Mouse (Mus musculus): ENCODE results near the gene Meiob. TPM values are rescaled to one million over a fixed set of nuclear protein-coding genes. Genes with fewer than 3 reads are reported as not detected.
A peak's percentile ranks its signal among the peaks of the same experiment; 100 is the strongest.

Meiob gene
- polyA plus RNA-seq, 1 experiment from 2014 or later, result not detected

GRCm38 (mm10) chr17:24885356-24886133, 81.5 kb downstream of the Meiob start:
- peaks cover 14% of the 10 kb centered on the region for H3K4me1 ChIP-seq (ENCODE audit: control insufficient read depth, insufficient read depth, low read length)
- DNase-seq (ENCODE audit: low spot score), result no peak
- ATAC-seq (ENCODE audit: insufficient read depth, low FRiP score, low TSS enrichment), result no peak
- 24% methylated on average over 22 of the region's 22 CpGs for WGBS
- peak overlapping the region; percentile 86 for H3K4me2 ChIP-seq (ENCODE audit: low read depth)
- H3K4me3 ChIP-seq (ENCODE audit: low read depth, low read length), result peak overlapping the region; percentile 64
- peak overlapping the region; percentile 61 for H3K9ac ChIP-seq (ENCODE audit: low read length)
- H3K36me3 ChIP-seq (ENCODE audit: control insufficient read depth, insufficient read depth, low read length), result peaks cover 7% of the 10 kb centered on the region
- H3K27ac ChIP-seq (ENCODE audit: low read depth, low read length), result no peak overlapping the region
- no peaks in the 10 kb centered on the region for H3K27me3 ChIP-seq (ENCODE audit: control insufficient read depth, insufficient read depth, low read length)
- H3K9me3 ChIP-seq (ENCODE audit: control insufficient read depth, low read length), result no peaks in the 10 kb centered on the region

DNA sequence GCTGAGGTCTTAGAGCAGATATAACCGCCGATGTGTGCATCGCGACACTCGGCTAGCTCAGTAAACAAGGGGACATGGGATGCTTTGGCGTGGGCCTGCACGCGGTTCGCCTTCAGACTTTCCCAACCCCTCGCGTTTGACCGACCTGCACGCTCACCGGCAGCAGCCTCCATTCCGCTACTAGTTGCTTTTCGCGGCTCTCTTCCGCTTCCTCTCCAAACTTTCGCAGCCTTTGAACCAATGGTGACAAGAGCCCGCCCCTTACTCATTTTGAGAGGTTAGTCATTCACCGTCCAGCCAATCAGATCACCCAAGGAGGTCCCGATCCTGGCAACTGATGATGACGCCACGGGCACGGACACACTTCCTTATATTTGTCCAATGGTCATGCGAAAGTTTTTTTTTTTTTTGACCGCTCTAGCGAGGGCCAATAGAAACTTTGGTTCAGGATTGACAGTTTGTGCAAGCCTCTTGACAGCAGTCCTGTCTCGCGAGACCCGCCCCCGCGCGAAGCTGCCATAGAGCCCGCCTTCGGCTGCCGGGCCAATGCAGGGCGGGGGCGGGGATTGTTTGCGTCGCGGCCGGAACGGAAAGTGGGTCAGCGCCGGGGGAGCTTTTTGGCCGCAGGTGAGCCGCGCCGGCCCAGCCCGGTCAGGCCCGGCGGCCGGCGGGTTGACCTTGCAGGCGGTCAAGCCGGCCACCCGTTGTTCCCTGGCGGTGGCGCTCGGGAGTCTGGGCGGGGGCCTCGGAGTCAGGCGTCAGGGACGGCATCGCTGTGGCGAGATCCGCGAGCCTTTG, 82.2 kb downstream of the Meiob start, which contains the start of the genes Nubp2 and Spsb3:
Nubp2 (minus strand) TSS at position 216 of the 798 bp plus-strand sequence.
Spsb3 (plus strand) TSS at position 510 of the 798 bp plus-strand sequence.
- peaks cover 11% of the 10 kb centered on the region for H3K36me3 ChIP-seq (ENCODE audit: control insufficient read depth, insufficient read depth, low read length)
- peak; percentile 94 for ATAC-seq (ENCODE audit: insufficient read depth, low FRiP score, low TSS enrichment)

DNA sequence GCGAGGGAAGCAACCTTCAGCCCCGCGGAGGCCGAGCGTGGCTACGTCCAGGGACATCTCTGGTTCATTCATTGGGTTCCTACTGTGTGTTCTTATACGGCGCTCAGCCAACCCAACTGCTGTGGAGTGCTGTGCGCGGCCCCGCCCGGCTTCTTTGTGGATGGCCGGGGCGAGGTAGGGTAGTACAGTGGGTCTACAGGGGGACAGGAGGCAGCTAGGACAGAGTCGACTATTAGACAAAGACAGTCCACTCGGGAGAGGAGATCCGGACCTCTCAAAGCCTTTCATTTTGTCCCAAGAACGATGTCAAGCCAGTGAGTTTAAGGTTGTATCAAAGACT, 82.8 kb downstream of the Meiob start:
- Histone ChIP-seq H3K4me2 (ENCODE audit: low read depth) (peak overlapping the region; percentile 92), H3K9me3 (ENCODE audit: control insufficient read depth, low read length) (no peaks in the 10 kb centered on the region), H3K4me1 (ENCODE audit: control insufficient read depth, insufficient read depth, low read length) (peaks cover 14% of the 10 kb centered on the region), H3K4me3 (ENCODE audit: low read depth, low read length) (peak overlapping the region; percentile 88), H3K27ac (ENCODE audit: low read depth, low read length) (0 out of 2 replicates have a peak overlapping the region, but pooled peaks have one; percentile 34), H3K9ac (ENCODE audit: low read length) (peak overlapping the region; percentile 87), H3K27me3 (ENCODE audit: control insufficient read depth, insufficient read depth, low read length) (no peaks in the 10 kb centered on the region), H3K36me3 (ENCODE audit: control insufficient read depth, insufficient read depth, low read length) (peaks cover 12% of the 10 kb centered on the region)
- DNase-seq (ENCODE audit: low spot score) (no peak), ATAC-seq (ENCODE audit: insufficient read depth, low FRiP score, low TSS enrichment) (peak; percentile 29)
- 1% methylated on average over 18 of the region's 18 CpGs for WGBS

More for the DNA sequence above, 82.2 kb downstream of the Meiob start, which contains the start of the genes Nubp2 and Spsb3:
- Histone ChIP-seq H3K9me3 (ENCODE audit: control insufficient read depth, low read length) (no peaks in the 10 kb centered on the region), H3K4me3 (ENCODE audit: low read depth, low read length) (peak within 1 kb of the TSS; percentile 88), H3K4me2 (ENCODE audit: low read depth) (peak within 1 kb of the TSS; percentile 92), H3K27ac (ENCODE audit: low read depth, low read length) (0 out of 2 replicates have a peak within 1 kb of the TSS, but pooled peaks have one; percentile 34), H3K27me3 (ENCODE audit: control insufficient read depth, insufficient read depth, low read length) (no peaks in the 10 kb centered on the region), H3K4me1 (ENCODE audit: control insufficient read depth, insufficient read depth, low read length) (peaks cover 14% of the 10 kb centered on the region), H3K9ac (ENCODE audit: low read length) (peak within 1 kb of the TSS; percentile 87)
- under 1% methylated on average over 62 of the region's 69 CpGs for WGBS
- peak; percentile 96 for DNase-seq (ENCODE audit: low spot score)

DNA sequence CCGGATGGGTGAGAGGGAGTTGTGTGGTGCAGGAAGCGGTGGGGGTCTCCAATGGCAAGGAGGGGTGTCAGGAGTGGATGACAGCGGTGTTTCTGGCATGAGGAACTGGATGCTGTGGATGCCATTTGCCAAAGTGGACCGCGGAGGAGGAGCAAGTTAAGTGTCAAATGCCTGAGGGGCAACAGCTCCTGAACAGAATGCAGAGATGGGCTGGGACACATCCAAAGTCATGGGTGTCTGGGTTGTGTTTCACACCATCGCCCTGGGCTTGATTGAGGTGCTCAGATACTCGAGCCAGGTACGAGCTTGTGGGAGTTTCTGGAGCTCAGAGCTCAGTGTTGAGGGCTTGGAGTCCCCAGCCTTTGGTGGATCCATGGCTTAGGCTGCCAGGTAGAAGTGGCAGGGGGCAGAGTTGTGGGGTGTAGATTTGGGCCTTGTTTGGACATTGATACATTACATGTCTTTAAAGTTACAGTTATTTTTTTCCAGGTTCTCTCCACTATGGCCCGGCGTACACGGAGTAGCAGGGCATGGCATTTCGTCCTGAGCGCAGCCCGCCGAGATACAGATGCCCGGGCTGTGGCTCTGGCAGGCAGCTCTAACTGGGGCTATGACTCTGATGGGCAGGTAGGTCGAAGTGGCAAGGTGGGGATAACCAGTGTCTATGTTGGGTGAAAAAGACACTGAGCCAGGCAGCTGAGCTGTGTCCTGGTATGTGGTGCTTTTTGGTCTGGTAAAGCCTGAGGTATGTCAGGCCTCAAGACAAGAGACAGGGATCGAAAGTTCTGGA, 83.4 kb downstream of the Meiob start:
- no peaks in the 10 kb centered on the region for H3K9me3 ChIP-seq (ENCODE audit: control insufficient read depth, low read length)
- 73% methylated on average over 18 of the region's 18 CpGs for WGBS
- H3K4me1 ChIP-seq (ENCODE audit: control insufficient read depth, insufficient read depth, low read length), result peaks cover 14% of the 10 kb centered on the region
- peak overlapping the region; percentile 92 for H3K4me2 ChIP-seq (ENCODE audit: low read depth)
- H3K27me3 ChIP-seq (ENCODE audit: control insufficient read depth, insufficient read depth, low read length), result no peaks in the 10 kb centered on the region
- peaks cover 12% of the 10 kb centered on the region for H3K36me3 ChIP-seq (ENCODE audit: control insufficient read depth, insufficient read depth, low read length)
- ATAC-seq (ENCODE audit: insufficient read depth, low FRiP score, low TSS enrichment) (no peak), DNase-seq (ENCODE audit: low spot score) (no peak)
- peak overlapping the region; percentile 88 for H3K4me3 ChIP-seq (ENCODE audit: low read depth, low read length)
- peak overlapping the region; percentile 87 for H3K9ac ChIP-seq (ENCODE audit: low read length)
- 0 out of 2 replicates have a peak overlapping the region, but pooled peaks have one; percentile 34 for H3K27ac ChIP-seq (ENCODE audit: low read depth, low read length)

DNA sequence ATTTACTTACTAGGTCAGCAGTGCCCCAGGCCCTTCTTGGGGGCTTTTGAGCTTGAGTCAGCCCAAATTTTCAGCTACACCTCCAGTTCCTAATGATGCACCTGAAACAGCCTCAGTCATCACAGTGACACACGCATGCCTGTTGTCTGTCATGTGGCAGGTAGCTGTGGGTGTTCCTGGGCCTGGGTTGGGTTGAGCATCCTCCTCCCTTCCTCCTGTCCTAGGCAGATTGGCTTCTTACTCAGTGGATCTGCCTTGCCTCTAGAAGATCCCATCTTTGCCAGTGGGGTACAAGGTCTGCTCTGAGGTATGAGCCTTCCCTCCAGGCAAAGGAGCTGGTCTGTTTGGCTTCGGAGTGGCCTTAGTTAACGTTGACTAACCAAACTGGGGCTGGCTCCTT, 84.8 kb downstream of the Meiob start:
- no peak for DNase-seq (ENCODE audit: low spot score)
- Histone ChIP-seq H3K27ac (ENCODE audit: low read depth, low read length) (no peak overlapping the region), H3K9ac (ENCODE audit: low read length) (no peak overlapping the region), H3K9me3 (ENCODE audit: control insufficient read depth, low read length) (no peaks in the 10 kb centered on the region), H3K27me3 (ENCODE audit: control insufficient read depth, insufficient read depth, low read length) (no peaks in the 10 kb centered on the region), H3K4me2 (ENCODE audit: low read depth) (no peak overlapping the region), H3K4me1 (ENCODE audit: control insufficient read depth, insufficient read depth, low read length) (peaks cover 15% of the 10 kb centered on the region), H3K4me3 (ENCODE audit: low read depth, low read length) (no peak overlapping the region), H3K36me3 (ENCODE audit: control insufficient read depth, insufficient read depth, low read length) (peaks cover 10% of the 10 kb centered on the region)
- 92% methylated on average over 3 of the region's 3 CpGs for WGBS
- no peak for ATAC-seq (ENCODE audit: insufficient read depth, low FRiP score, low TSS enrichment)

Other genes starting within 250 kb of the Meiob start
- 61.9 and 69.2 TPM in 2 replicates for gene Tsc2, start 171.7 kb upstream of the Meiob start, polyA plus RNA-seq (2014; fragmentation: Nextera tagmentation; extraction: Ambion mirVana)
- 13.8 and 15.7 TPM in 2 replicates for gene Nthl1, start 171.6 kb upstream of the Meiob start, polyA plus RNA-seq (2014; fragmentation: Nextera tagmentation; extraction: Ambion mirVana)
- gene Slc9a3r2, start 154.0 kb upstream of the Meiob start, polyA plus RNA-seq (2014; fragmentation: Nextera tagmentation; extraction: Ambion mirVana), result 36.7 and 38.8 TPM in 2 replicates
- gene Npw, start 145.8 kb upstream of the Meiob start, polyA plus RNA-seq (2014; fragmentation: Nextera tagmentation; extraction: Ambion mirVana), result not detected in 2 replicates
- 31.8 and 35.7 TPM in 2 replicates for gene Zfp598, start 134.6 kb upstream of the Meiob start, polyA plus RNA-seq (2014; fragmentation: Nextera tagmentation; extraction: Ambion mirVana)
- 14.6 and 18.1 TPM in 2 replicates for gene Syngr3, start 114.3 kb upstream of the Meiob start, polyA plus RNA-seq (2014; fragmentation: Nextera tagmentation; extraction: Ambion mirVana)
- gene Gfer, start 108.1 kb upstream of the Meiob start, polyA plus RNA-seq (2014; fragmentation: Nextera tagmentation; extraction: Ambion mirVana), result 50.8 and 53.0 TPM in 2 replicates
- gene Noxo1, start 108.1 kb upstream of the Meiob start, polyA plus RNA-seq (2014; fragmentation: Nextera tagmentation; extraction: Ambion mirVana), result 1.5 and 1.8 TPM in 2 replicates
- gene Tbl3, start 96.6 kb upstream of the Meiob start, polyA plus RNA-seq (2014; fragmentation: Nextera tagmentation; extraction: Ambion mirVana), result 110 and 131 TPM in 2 replicates
- 0.57 TPM in 1 of 2 replicates, not detected in the other for gene Rnf151, start 86.2 kb upstream of the Meiob start, polyA plus RNA-seq (2014; fragmentation: Nextera tagmentation; extraction: Ambion mirVana)
- gene Rps2, start 86.2 kb upstream of the Meiob start, polyA plus RNA-seq (2014; fragmentation: Nextera tagmentation; extraction: Ambion mirVana), result 1,370 and 1,378 TPM in 2 replicates
- gene Ndufb10, start 79.8 kb upstream of the Meiob start, polyA plus RNA-seq (2014; fragmentation: Nextera tagmentation; extraction: Ambion mirVana), result 213 and 214 TPM in 2 replicates
- not detected in 2 replicates for gene Rpl3l, start 76.5 kb upstream of the Meiob start, polyA plus RNA-seq (2014; fragmentation: Nextera tagmentation; extraction: Ambion mirVana)
- 25.5 and 27.2 TPM in 2 replicates for gene Msrb1, start 67.6 kb upstream of the Meiob start, polyA plus RNA-seq (2014; fragmentation: Nextera tagmentation; extraction: Ambion mirVana)
- gene Hs3st6, start 51.3 kb upstream of the Meiob start, polyA plus RNA-seq (2014; fragmentation: Nextera tagmentation; extraction: Ambion mirVana), result 0.38 and 0.81 TPM in 2 replicates
- gene Hagh, start 35.9 kb downstream of the Meiob start, polyA plus RNA-seq (2014; fragmentation: Nextera tagmentation; extraction: Ambion mirVana), result 32.9 and 34.5 TPM in 2 replicates
- gene Fahd1, start 46.1 kb downstream of the Meiob start, polyA plus RNA-seq (2014; fragmentation: Nextera tagmentation; extraction: Ambion mirVana), result 16.2 and 19.0 TPM in 2 replicates
- 0.24 TPM in 1 of 2 replicates, not detected in the other for gene Igfals, start 61.7 kb downstream of the Meiob start, polyA plus RNA-seq (2014; fragmentation: Nextera tagmentation; extraction: Ambion mirVana)
- 82.3 and 88.8 TPM in 2 replicates for gene Nubp2, start 82.1 kb downstream of the Meiob start, polyA plus RNA-seq (2014; fragmentation: Nextera tagmentation; extraction: Ambion mirVana)
- 45.2 and 49.6 TPM in 2 replicates for gene Spsb3, start 82.4 kb downstream of the Meiob start, polyA plus RNA-seq (2014; fragmentation: Nextera tagmentation; extraction: Ambion mirVana)
- gene Eme2, start 90.8 kb downstream of the Meiob start, polyA plus RNA-seq (2014; fragmentation: Nextera tagmentation; extraction: Ambion mirVana), result 28.9 and 29.7 TPM in 2 replicates
- gene Mrps34, start 90.8 kb downstream of the Meiob start, polyA plus RNA-seq (2014; fragmentation: Nextera tagmentation; extraction: Ambion mirVana), result 75.3 and 81.6 TPM in 2 replicates
- gene Nme3, start 92.2 kb downstream of the Meiob start, polyA plus RNA-seq (2014; fragmentation: Nextera tagmentation; extraction: Ambion mirVana), result 38.4 and 57.1 TPM in 2 replicates
- 47.8 and 57.5 TPM in 2 replicates for gene Mapk8ip3, start 132.7 kb downstream of the Meiob start, polyA plus RNA-seq (2014; fragmentation: Nextera tagmentation; extraction: Ambion mirVana)
- 203 and 204 TPM in 2 replicates for gene Jpt2, start 156.4 kb downstream of the Meiob start, polyA plus RNA-seq (2014; fragmentation: Nextera tagmentation; extraction: Ambion mirVana)
- gene Cramp1l, start 211.5 kb downstream of the Meiob start, polyA plus RNA-seq (2014; fragmentation: Nextera tagmentation; extraction: Ambion mirVana), result 11.9 and 12.6 TPM in 2 replicates
- gene Ift140, start 211.8 kb downstream of the Meiob start, polyA plus RNA-seq (2014; fragmentation: Nextera tagmentation; extraction: Ambion mirVana), result 21.9 and 25.8 TPM in 2 replicates